Mouse (Mus musculus): ENCODE results near the gene Polr3c. TPM values are rescaled to one million over a fixed set of nuclear protein-coding genes. Genes with fewer than 3 reads are reported as not detected.
A peak's percentile ranks its signal among the peaks of the same experiment; 100 is the strongest.
"Not testable (repeated sequence)": the region's sequence is repeated elsewhere in the genome, so short reads cannot be mapped to it uniquely, and the experiment has no call there.

The Polr3c gene
- polyA plus RNA-seq, 1 experiment from 2014 or later, result 35.5 TPM

DNA sequence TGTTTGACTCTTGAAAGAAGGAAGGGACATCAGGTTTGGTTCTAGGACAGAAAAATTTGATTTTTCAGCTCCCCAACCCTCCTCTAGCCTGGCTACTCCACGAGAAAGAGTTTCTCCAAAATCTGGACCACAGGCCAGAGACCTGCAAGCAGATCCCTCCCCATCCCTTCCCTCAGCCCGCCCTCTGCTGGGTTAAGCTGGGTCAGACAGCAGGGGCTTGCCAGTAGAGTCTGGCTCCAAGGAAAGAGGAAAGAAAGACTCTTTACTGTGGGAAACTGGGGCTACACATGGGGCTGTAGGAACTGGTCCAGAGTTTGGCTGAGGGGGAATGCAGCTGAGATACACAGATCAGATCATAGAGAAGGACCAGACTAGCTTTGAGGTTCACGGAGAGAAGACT is 34.9 kb downstream of the Polr3c start:
- Histone ChIP-seq H3K4me3 (no peak overlapping the region), H3K27ac (no peak overlapping the region), H3K9me3 (no peaks in the 10 kb centered on the region), H3K27me3 (no peaks in the 10 kb centered on the region), H3K4me1 (peaks cover 11% of the 10 kb centered on the region), H3K4me2 (replicated peaks) (no peak overlapping the region), H3K36me3 (no peaks in the 10 kb centered on the region), H3K9ac (no peak overlapping the region)
- WGBS, result 11% methylated on average over 3 of the region's 3 CpGs
- no peak for ATAC-seq (ENCODE audit: insufficient number of reproducible peaks, insufficient read depth, low FRiP score, low TSS enrichment)

DNA sequence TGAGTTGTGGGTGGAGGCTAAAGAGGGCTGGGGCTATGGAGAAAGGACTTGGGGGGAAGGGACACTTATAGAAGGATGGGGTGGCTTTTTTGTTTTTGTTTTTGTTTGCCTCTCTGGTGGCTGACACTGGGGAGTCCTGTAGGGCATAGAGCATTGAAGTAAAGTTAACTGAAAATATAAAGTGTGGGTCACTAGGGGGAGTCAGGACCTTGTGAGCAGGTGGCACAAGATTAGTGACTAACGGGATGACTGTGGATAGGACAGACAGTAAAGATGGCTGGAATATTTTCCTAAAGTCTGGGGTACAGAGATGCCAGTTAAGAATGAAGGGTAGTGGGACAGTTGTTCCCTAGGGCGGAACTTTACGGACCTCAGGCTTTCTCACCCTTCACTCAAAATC is 37.1 kb downstream of the Polr3c start:
- Histone ChIP-seq H3K9me3 (no peaks in the 10 kb centered on the region), H3K4me1 (peaks cover 4% of the 10 kb centered on the region; the same call in 1 of the 2 replicates), H3K36me3 (no peaks in the 10 kb centered on the region), H3K9ac (no peak overlapping the region), H3K4me2 (replicated peaks) (no peak overlapping the region), H3K4me3 (no peak overlapping the region), H3K27me3 (no peaks in the 10 kb centered on the region), H3K27ac (no peak overlapping the region)
- no peak for ATAC-seq (ENCODE audit: insufficient number of reproducible peaks, insufficient read depth, low FRiP score, low TSS enrichment)
- WGBS, result 46% methylated on average over 3 of the region's 3 CpGs

DNA sequence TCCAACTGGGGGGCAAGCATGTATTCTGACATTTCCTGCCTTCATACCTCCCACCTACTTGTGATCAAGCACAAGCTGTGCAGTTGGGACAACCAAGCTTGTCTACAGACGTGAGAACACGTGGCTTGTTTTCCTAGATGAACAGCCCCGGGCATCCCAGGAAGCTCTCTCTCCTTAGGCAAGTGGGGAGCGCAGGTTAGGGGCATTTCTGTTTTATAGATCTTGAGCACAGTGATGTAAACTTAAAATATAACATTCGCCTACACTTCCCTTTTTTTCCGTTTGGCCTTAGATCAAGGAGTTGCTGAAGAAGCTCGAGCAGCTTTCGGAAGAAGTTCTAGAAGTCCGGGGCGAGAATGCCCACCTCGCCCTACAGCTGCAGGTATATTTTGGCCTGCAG is 38.6 kb downstream of the Polr3c start:
- Histone ChIP-seq H3K4me3 (no peak overlapping the region), H3K9me3 (no peaks in the 10 kb centered on the region), H3K27me3 (0 out of 2 replicates have a peak, but pooled peaks cover 6% of the 10 kb centered on the region), H3K36me3 (no peaks in the 10 kb centered on the region), H3K27ac (no peak overlapping the region), H3K4me2 (replicated peaks) (no peak overlapping the region), H3K4me1 (peaks cover 7% of the 10 kb centered on the region; the same call in 1 of the 2 replicates), H3K9ac (no peak overlapping the region)
- WGBS, result 80% methylated on average over 11 of the region's 11 CpGs
- no peak for ATAC-seq (ENCODE audit: insufficient number of reproducible peaks, insufficient read depth, low FRiP score, low TSS enrichment)

DNA sequence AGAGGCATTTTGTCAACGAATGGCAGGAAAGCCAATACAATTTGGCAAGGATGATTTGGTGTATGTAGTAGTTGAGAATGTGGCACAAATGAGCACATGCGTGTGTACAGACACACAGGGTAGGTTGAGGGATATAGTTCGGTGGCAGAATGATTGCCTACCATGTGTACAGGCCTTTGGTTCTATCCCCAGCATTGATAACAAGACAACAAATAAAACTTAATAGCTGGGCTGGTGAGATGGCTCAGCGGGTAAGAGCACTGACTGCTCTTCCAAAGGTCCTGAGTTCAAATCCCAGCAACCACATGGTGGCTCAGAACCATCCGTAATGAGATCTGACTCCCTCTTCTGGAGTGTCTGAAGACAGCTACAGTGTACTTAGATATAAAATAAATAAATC is 41.4 kb downstream of the Polr3c start:
- 0 out of 2 replicates have a peak, but pooled peaks cover 12% of the 10 kb centered on the region for H3K27me3 ChIP-seq
- H3K9me3 ChIP-seq; ATAC-seq (ENCODE audit: insufficient number of reproducible peaks, insufficient read depth, low FRiP score, low TSS enrichment): not testable (repeated sequence)

DNA sequence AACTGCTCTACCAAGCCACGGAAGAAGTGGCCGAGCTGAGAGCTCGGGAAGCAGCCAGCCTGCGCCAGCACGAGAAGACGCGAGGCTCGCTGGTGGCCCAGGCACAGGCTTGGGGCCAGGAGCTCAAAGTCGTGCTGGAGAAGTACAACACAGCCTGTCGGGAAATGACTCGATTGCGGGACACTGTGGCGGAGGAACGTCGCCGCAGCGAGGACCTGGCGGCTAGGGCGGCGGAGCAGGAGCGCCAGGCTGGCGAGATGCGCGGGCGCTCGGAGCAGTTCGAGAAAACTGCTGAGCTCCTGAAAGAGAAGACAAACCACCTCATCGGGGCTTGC is 42.6 kb downstream of the Polr3c start:
- Histone ChIP-seq H3K4me2 (replicated peaks) (peak overlapping the region; percentile 44), H3K9ac (0 out of 2 replicates have a peak overlapping the region, but pooled peaks have one; percentile 24), H3K9me3 (no peaks in the 10 kb centered on the region), H3K4me3 (0 out of 2 replicates have a peak overlapping the region, but pooled peaks have one; percentile 17), H3K4me1 (0 out of 2 replicates have a peak, but pooled peaks cover 3% of the 10 kb centered on the region), H3K27me3 (0 out of 2 replicates have a peak, but pooled peaks cover 14% of the 10 kb centered on the region), H3K27ac (no peak overlapping the region), H3K36me3 (no peaks in the 10 kb centered on the region)
- no peak for ATAC-seq (ENCODE audit: insufficient number of reproducible peaks, insufficient read depth, low FRiP score, low TSS enrichment)
- 31% methylated on average over 28 of the region's 28 CpGs for WGBS

More for the DNA sequence above, 41.4 kb downstream of the Polr3c start:
- not testable (repeated sequence) for H3K4me2 ChIP-seq (replicated peaks); H3K9ac ChIP-seq; H3K4me1 ChIP-seq; H3K27ac ChIP-seq; H3K36me3 ChIP-seq; H3K4me3 ChIP-seq
- 97% methylated on average over 5 of the region's 5 CpGs for WGBS

DNA sequence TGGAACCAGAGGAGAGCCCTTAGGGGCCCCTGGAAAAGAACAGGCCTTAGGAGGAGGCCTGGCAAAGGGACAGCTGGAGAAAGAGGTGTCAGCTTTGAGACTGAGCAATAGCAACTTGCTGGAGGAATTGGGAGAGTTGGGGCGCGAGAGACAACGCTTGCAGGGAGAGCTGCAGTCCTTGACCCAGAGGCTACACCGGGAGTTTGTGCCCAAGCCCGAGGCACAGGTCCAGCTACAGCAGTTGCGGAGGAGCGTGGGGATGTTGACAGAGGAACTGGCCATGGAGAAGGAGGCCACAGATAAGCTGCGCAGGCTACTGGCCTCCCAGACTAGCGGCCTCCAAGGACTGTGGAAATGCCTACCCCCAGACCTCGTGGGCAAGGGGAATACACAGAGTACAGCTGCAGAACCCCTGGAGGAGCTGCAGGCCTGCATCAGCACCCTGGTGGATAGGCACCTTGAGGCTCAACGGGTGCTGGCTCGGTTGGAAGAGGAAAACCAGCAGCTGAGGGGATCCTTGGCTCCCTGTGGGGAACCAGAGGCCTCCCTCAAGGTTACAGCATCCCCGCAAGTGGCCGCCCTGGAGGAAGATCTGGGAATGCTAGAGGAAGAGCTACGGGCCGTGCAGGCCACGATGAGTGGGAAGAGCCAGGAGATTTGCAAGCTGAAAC is 43.1 kb downstream of the Polr3c start:
- H3K4me3 ChIP-seq, result 0 out of 2 replicates have a peak overlapping the region, but pooled peaks have one; percentile 17
- H3K36me3 ChIP-seq, result no peaks in the 10 kb centered on the region
- H3K4me2 ChIP-seq (replicated peaks), result peak overlapping the region; percentile 44
- ATAC-seq (ENCODE audit: insufficient number of reproducible peaks, insufficient read depth, low FRiP score, low TSS enrichment), result no peak
- H3K9ac ChIP-seq, result 0 out of 2 replicates have a peak overlapping the region, but pooled peaks have one; percentile 24
- H3K27me3 ChIP-seq, result peaks cover 19% of the 10 kb centered on the region; the same call in 1 of the 2 replicates
- no peak overlapping the region for H3K27ac ChIP-seq
- WGBS, result 54% methylated on average over 17 of the region's 17 CpGs
- 0 out of 2 replicates have a peak, but pooled peaks cover 3% of the 10 kb centered on the region for H3K4me1 ChIP-seq
- H3K9me3 ChIP-seq, result no peaks in the 10 kb centered on the region

DNA sequence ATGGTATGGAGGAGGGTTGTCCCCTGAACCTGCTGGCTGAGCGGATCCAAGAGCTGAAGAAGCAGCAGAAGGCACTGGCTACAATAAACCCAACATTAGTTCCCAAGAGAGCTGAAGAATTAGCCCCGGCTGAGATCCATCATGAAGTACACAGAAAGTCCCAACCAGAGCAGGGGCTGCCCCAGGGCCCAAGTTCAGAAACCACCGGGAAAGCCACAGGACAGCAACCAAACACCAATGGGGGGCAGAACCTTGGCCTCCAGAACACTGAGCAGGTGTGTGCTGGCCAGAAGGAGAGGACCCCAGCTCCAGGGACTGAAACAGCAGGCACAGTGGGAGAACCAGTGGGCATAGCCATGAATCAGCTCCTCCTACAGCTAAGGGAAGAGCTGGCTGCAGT is 43.9 kb downstream of the Polr3c start:
- Histone ChIP-seq H3K4me3 (no peak overlapping the region), H3K9me3 (no peaks in the 10 kb centered on the region), H3K9ac (no peak overlapping the region), H3K36me3 (no peaks in the 10 kb centered on the region), H3K27me3 (peaks cover 22% of the 10 kb centered on the region; the same call in 1 of the 2 replicates), H3K4me2 (replicated peaks) (no peak overlapping the region), H3K27ac (no peak overlapping the region), H3K4me1 (0 out of 2 replicates have a peak, but pooled peaks cover 3% of the 10 kb centered on the region)
- ATAC-seq (ENCODE audit: insufficient number of reproducible peaks, insufficient read depth, low FRiP score, low TSS enrichment), result no peak
- 80% methylated on average over 3 of the region's 3 CpGs for WGBS

DNA sequence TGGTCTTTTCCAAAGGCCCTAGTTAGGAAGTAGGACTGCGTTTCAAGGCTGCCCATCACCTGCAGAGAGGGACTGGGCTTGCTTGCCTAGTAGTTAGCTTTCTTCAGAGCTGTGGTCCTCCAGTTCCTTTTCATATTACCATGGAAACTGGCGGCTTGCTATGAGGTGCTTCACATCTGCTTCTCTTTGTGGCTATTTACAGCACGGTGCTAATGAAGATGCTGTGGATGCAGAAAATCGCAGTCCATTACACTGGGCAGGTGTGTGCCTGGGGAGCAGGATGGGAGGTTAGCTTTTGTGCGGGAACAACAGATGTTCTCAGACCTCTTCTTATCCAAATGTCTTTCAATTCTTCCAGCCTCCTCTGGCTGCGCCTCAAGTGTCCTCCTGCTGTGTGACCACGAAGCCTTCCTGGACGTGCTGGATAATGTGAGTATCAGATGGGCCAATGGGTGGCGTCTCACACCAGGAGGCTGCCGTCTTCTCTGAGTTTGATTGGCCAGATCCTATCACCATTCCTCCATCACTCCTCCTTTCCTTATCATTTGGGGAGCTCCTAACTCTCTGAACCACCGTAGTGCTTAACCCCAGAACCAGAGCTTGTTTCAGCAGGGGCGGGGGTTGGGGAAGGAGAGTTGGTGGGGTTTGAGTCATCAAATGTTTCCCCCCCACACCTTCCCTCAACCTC is 47.0 kb downstream of the Polr3c start:
- Histone ChIP-seq H3K27ac (no peak overlapping the region), H3K9me3 (no peaks in the 10 kb centered on the region), H3K36me3 (no peaks in the 10 kb centered on the region), H3K4me2 (replicated peaks) (no peak overlapping the region), H3K27me3 (peaks cover 22% of the 10 kb centered on the region; the same call in 1 of the 2 replicates), H3K4me3 (no peak overlapping the region), H3K4me1 (0 out of 2 replicates have a peak, but pooled peaks cover 3% of the 10 kb centered on the region), H3K9ac (no peak overlapping the region)
- 25% methylated on average over 12 of the region's 12 CpGs for WGBS
- ATAC-seq (ENCODE audit: insufficient number of reproducible peaks, insufficient read depth, low FRiP score, low TSS enrichment), result no peak

DNA sequence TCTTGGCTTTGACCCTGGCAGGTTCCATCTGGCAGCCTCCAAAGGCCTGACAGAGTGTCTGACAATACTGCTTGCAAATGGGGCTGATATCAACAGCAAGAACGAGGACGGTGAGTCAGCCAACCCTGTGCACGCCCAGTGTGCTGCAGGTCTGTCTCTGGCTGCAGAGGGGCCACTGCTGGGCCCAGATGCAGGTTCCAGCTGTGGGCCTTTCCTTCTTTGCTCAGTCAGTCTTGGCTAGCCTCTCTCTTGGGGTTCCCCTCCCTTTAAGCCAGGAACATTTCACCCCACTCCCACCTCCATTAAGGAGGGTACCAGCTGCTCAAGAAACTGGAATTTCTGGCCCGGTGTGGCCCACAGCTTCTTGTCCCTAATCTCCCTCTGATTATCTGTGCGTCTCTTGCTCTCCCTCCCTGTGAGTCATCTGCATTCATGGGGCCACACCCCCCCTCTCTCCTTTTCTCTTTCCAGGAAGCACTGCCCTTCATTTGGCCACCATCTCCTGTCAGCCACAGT is 48.2 kb downstream of the Polr3c start:
- Histone ChIP-seq H3K4me2 (replicated peaks) (no peak overlapping the region), H3K9ac (no peak overlapping the region), H3K4me1 (peaks cover 3% of the 10 kb centered on the region), H3K4me3 (no peak overlapping the region), H3K27me3 (peaks cover 20% of the 10 kb centered on the region; the same call in 1 of the 2 replicates), H3K27ac (no peak overlapping the region), H3K36me3 (no peaks in the 10 kb centered on the region), H3K9me3 (no peaks in the 10 kb centered on the region)
- 31% methylated on average over 5 of the region's 5 CpGs for WGBS
- ATAC-seq (ENCODE audit: insufficient number of reproducible peaks, insufficient read depth, low FRiP score, low TSS enrichment), result no peak

DNA sequence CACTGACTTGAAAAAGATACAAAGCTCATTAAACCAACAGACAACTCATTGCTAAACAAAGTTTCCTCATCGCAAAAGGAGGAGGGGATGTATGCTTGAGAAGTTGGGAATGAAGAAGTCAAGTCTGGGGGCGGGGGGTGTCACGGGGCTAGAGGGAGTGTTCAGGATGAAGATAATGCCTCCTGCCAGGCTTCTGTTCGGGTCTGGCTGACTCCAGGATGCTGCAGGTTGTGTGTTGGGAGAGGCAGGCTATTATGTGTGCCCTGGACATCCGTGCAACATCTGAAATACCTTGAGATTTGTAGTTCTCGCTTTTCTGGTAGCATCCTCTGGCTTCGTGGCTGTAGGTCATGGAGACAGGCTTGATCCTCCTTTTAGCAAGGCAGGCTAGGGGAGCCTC is 49.0 kb downstream of the Polr3c start:
- H3K27ac ChIP-seq, result no peak overlapping the region
- H3K4me2 ChIP-seq (replicated peaks), result no peak overlapping the region
- no peaks in the 10 kb centered on the region for H3K9me3 ChIP-seq
- H3K9ac ChIP-seq, result no peak overlapping the region
- WGBS, result 63% methylated on average over 7 of the region's 7 CpGs
- no peaks in the 10 kb centered on the region for H3K36me3 ChIP-seq
- peaks cover 13% of the 10 kb centered on the region; the same call in 1 of the 2 replicates for H3K27me3 ChIP-seq
- ATAC-seq (ENCODE audit: insufficient number of reproducible peaks, insufficient read depth, low FRiP score, low TSS enrichment), result no peak
- H3K4me3 ChIP-seq, result no peak overlapping the region
- H3K4me1 ChIP-seq, result peaks cover 5% of the 10 kb centered on the region

DNA sequence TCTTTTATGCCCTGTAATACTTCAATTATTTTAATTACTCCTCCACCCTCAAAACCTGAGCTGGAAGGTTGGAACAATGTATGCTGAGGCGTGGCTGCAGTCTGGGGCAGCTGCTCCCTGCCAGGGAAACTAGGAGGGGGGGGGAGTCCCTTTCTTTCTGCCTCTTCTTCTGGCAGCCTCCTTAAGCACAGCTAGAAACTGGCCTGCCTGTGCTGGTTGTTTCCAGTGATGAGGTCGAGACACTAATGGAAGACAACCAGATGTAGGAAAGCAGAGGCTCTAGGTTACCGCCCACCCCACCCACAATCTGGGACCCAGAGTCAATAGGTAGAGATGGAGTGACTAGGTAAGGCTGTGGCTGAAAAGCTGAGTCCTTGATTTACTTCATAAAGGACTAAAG is 51.7 kb downstream of the Polr3c start:
- H3K36me3 ChIP-seq, result no peaks in the 10 kb centered on the region
- 41% methylated on average over 3 of the region's 3 CpGs for WGBS

More for the DNA sequence above, 51.7 kb downstream of the Polr3c start:
- Histone ChIP-seq H3K4me2 (replicated peaks) (no peak overlapping the region), H3K4me3 (no peak overlapping the region), H3K9ac (no peak overlapping the region), H3K4me1 (peaks cover 5% of the 10 kb centered on the region), H3K27ac (no peak overlapping the region), H3K9me3 (no peaks in the 10 kb centered on the region), H3K27me3 (peaks cover 13% of the 10 kb centered on the region; the same call in 1 of the 2 replicates)
- no peak for ATAC-seq (ENCODE audit: insufficient number of reproducible peaks, insufficient read depth, low FRiP score, low TSS enrichment)
